Mouse (Mus musculus) brain, embryonic 14.5 days (tissue): Measurements from ENCODE around the gene B3glct.

Source experiments
- CTCF ChIP-seq: fragments of 200-500 bp; IDR thresholded peaks from 2 replicates; pipeline ENCODE4 v1.5.1; 2012; ENCODE audit warnings: inconsistent platforms, mild to moderate bottlenecking, moderate library complexity, borderline replicate concordance; ENCODE audit not compliant: insufficient read depth, insufficient read length; ENCODE audit errors: extremely low read depth
- POLR2A ChIP-seq: fragments of 200-500 bp; IDR thresholded peaks from 2 replicates; pipeline ENCODE4 v1.6.1; 2012; ENCODE audit warnings: mild to moderate bottlenecking, inconsistent platforms, borderline replicate concordance; ENCODE audit not compliant: poor library complexity, insufficient read depth, insufficient read length, severe bottlenecking; ENCODE audit errors: extremely low read depth

- no peak for TF ChIP-seq POLR2A
- TF ChIP-seq CTCF, result no peak
Measured at GRCm38 (mm10) chr5:149769666-149770065, 91.6 kb downstream of the B3glct start.
